Mouse (Mus musculus): Measurements from ENCODE around the gene Rnf7.

Rnf7 gene

GRCm38 (mm10) chr9:96469556-96470265, 8.8 kb downstream of the Rnf7 start:
- peak in 1 of 2 experiments; percentile 20 for DNase-seq

GRCm38 (mm10) chr9:96463708-96464107, 14.8 kb downstream of the Rnf7 start:
- DNase-seq: no peak

DNA sequence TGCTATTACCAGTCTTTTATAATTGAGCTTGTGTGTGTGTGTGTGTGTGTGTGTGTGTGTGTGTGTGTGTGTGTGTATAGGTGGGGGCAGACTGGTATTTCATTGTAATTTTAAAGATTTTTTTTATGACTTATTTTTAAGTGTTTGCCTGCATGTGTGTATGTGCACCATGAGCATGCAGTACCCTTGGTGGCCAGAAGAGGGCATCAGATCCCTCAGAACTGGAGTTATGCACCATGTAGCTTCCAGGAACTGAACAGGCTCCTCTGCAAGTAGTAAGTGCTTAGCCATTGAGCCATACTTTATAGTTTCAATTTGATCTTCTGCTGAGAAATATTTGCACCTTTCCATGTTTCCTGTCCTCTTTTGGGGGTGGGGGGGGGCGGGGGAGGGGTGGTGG, 16.9 kb downstream of the Rnf7 start:
- DNase-seq: no peak

GRCm38 (mm10) chr9:96460117-96460865, 18.2 kb downstream of the Rnf7 start:
- no peak for DNase-seq

DNA sequence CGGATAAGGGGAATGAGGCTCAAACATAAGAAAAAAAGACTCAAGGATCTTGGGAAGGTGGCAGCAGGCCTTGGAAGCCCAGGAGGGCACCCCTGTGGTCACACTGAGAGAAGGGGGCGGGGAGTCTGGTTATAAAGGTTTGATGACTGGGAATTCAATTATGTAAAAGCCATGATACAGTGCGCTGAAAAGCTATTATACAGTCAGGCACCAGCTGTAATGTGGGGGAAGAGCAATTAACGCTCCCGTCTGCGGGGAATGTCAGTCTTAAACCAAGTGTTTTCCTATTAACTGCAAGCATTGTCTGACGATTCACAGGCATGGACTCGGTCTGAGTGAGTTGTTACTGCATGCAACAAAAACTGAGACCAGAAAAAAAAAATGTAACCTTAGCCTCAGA, 22.9 kb downstream of the Rnf7 start:
- no peak for DNase-seq

- DNase-seq: no peak
Measured at GRCm38 (mm10) chr9:96452956-96453355, 25.5 kb downstream of the Rnf7 start.

GRCm38 (mm10) chr9:96450900-96451720, 27.4 kb downstream of the Rnf7 start:
- no peak for DNase-seq

DNA sequence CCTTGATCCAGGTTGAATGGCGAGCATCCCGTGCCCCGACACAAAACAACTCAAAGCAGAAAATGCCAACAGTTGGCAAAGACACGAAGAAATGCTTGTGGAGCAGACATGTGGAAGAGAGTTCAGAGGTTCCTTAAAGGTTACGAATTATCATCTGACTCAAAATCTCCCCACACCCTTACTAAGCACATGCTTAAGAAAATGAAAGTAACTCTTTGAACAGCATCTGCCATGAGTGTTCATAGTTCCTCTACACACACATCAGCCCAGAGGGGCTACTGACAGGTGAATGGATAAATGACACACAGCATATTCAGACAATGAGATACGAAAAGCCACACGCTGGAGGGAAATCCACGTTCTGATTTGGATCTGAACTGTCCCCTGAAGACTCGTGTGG, 29.0 kb downstream of the Rnf7 start:
- no peak for DNase-seq

- DNase-seq: no peak
Measured at GRCm38 (mm10) chr9:96445351-96445750, 33.1 kb downstream of the Rnf7 start.

GRCm38 (mm10) chr9:96442081-96442480, 36.4 kb downstream of the Rnf7 start:
- peak; percentile 15 to 22 for DNase-seq

- DNase-seq: peak; percentile 32 to 34
Measured at GRCm38 (mm10) chr9:96438334-96438871, 40.1 kb downstream of the Rnf7 start.

GRCm38 (mm10) chr9:96437805-96438333, 40.6 kb downstream of the Rnf7 start:
- DNase-seq: peak; percentile 56 to 64

DNA sequence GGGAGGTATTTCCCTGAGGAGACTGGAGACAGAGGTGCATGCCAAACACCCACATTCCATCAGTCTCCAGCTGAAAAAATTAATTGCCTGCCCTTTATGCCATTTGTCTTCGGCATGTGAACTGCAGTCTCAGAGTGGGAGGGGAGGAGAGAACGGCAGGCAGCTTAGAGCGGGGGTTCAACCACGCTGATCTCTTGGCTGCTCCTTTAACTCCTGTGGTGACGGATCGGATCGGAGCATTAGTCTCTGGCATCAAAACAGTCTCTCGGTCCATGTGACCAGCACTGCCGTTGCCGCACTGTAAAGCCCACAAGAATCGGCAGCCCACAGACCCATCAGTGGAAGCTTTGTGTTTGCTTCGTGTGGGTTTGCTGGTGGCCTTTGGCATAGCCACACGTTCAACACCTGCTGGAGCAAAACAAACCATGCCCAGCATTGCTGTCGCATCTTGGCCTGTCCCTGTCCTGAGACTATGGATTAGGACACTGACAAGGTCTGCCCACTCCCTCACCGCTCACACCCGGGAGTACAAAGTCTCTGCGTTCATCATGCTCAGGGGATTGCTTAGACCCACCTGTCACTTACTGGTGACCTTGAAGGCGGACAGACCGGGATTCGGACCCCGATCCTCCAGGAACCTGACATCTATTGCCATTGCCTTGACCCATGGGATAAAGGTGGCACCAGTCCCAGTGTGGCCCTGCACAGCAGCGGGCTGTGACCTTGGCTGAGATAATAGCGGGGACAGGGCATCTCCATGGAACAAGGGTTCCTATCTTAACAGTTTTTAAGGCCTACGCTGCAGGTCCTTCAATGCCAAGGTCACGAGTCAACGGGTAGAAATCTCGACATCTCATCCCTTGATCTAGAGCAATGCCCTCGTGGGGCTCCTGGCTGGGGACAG, 41.3 kb downstream of the Rnf7 start:
- peak; percentile 15 to 19 for DNase-seq

DNA sequence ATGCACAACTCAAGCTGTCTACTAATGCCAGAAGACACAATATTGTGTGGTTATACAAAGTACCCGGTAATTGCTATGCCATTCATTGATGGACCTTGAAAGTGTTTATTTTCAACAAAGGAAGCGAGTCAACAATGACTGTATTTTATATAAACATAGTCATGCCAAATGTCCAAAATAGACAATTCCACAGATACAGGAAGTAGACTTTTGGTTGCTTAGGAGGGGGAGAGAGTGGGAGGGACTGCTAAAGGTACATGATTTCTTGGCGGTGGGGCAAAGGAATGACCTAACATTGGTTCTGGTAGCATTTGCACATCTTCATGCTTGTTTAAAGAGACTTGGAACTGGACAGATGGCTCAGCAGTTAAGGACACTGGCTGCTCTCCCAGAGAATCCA, 45.9 kb downstream of the Rnf7 start:
- no peak for DNase-seq

DNA sequence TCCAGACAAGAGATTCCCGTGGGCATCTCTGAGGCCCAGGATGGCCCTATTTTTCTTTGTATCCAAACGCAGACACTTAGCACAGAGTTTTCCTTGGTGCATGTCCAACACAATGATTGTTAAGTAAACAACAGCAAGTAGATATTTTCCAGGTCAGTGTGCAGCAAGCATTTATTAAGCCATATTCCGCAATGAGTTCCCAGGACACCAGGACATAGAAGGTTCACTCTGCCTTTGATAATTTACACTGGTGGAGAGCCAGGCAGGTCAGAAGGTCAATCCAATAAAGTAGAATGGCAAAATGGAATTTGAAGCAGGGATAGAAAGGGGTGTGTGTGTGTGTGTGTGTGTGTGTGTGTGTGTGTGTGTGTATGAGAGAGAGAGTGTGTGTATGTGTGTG, 47.4 kb downstream of the Rnf7 start:
- DNase-seq: no peak

- no peak for DNase-seq
Measured at GRCm38 (mm10) chr9:96428336-96429046, 50.0 kb downstream of the Rnf7 start.

DNA sequence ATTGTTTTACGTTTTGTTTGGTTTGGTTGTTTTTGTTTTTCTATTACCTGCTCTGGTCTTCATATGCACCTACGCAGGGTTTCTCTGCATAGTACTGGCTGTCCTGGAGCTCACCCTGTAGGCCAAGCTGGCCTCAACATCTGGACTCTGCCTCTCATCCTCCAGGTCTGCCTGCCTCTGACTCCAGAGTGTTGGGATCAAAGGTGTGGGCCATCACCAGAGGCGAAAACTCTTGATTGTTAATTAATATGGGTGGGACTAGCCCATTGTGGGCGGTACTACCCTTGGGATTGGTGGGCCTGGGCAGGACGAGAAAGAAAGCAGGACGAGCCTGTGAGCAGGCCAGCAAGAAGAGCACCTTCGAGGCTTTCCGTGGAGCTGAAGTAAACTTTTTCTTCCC, 54.4 kb downstream of the Rnf7 start:
- DNase-seq: no peak
